Mouse (Mus musculus) CH12.LX (cell line): Measurements from ENCODE around the gene Pomp.

Source experiments
- CTCF ChIP-seq, 2 experiments: IDR thresholded peaks in 1 of 2; conservative IDR thresholded peaks in 1 of 2; 2 replicates each; pipeline ENCODE4 v1.5.1; 2011 to 2012; ENCODE audit warnings: low read depth in 2 of 2, low read length in 2 of 2, improper control_type of control experiment in 1 of 2, inconsistent platforms in 1 of 2, mild to moderate bottlenecking in 1 of 2, moderate library complexity in 1 of 2
- E2F4 ChIP-seq: IDR thresholded peaks from 2 replicates; pipeline ENCODE4 v1.6.1; 2011; ENCODE audit warnings: low read depth, low read length, improper control_type of control experiment; ENCODE audit not compliant: insufficient replicate concordance
- ELF1 ChIP-seq: IDR thresholded peaks from 2 replicates; pipeline ENCODE4 v1.6.1; 2014; ENCODE audit warnings: low read depth, mild to moderate bottlenecking, inconsistent platforms, low read length, improper control_type of control experiment
- EP300 ChIP-seq: IDR thresholded peaks from 2 replicates; pipeline ENCODE4 v1.6.1; 2011; ENCODE audit warnings: low read length, improper control_type of control experiment
- HCFC1 ChIP-seq: IDR thresholded peaks from 2 replicates; pipeline ENCODE4 v1.6.1; 2012; ENCODE audit warnings: low read depth, mild to moderate bottlenecking, inconsistent platforms, low read length, improper control_type of control experiment
- MEF2A ChIP-seq: IDR thresholded peaks from 2 replicates; pipeline ENCODE4 v1.6.1; 2014; ENCODE audit warnings: low read depth, mild to moderate bottlenecking, inconsistent platforms, low read length, improper control_type of control experiment, borderline replicate concordance
- MYC ChIP-seq: IDR thresholded peaks from 2 replicates; pipeline ENCODE4 v1.6.1; 2011; ENCODE audit warnings: low read depth, mild to moderate bottlenecking, improper control_type of control experiment, low read length
- NRF1 ChIP-seq: IDR thresholded peaks from 2 replicates; pipeline ENCODE4 v1.6.1; 2014; ENCODE audit warnings: low read depth, mild to moderate bottlenecking, inconsistent platforms, low read length, improper control_type of control experiment, moderate library complexity
- POLR2A ChIP-seq: IDR thresholded peaks from 2 replicates; pipeline ENCODE4 v1.6.1; 2011; ENCODE audit warnings: low read depth, mild to moderate bottlenecking, improper control_type of control experiment, low read length
- POLR2AphosphoS2 ChIP-seq: IDR thresholded peaks from 2 replicates; pipeline ENCODE4 v1.6.1; 2011; ENCODE audit warnings: low read depth, low read length, improper control_type of control experiment
- TCF12 ChIP-seq: IDR thresholded peaks from 2 replicates; pipeline ENCODE4 v1.6.1; 2014; ENCODE audit warnings: low read depth, mild to moderate bottlenecking, inconsistent platforms, low read length, improper control_type of control experiment
- USF2 ChIP-seq: conservative IDR thresholded peaks from 2 replicates; pipeline ENCODE4 v1.6.1; 2011; ENCODE audit warnings: low read depth, low read length, improper control_type of control experiment
- ZKSCAN1 ChIP-seq: IDR thresholded peaks from 2 replicates; pipeline ENCODE4 v1.6.1; 2012; ENCODE audit warnings: low read depth, inconsistent platforms, low read length, improper control_type of control experiment, borderline replicate concordance

DNA sequence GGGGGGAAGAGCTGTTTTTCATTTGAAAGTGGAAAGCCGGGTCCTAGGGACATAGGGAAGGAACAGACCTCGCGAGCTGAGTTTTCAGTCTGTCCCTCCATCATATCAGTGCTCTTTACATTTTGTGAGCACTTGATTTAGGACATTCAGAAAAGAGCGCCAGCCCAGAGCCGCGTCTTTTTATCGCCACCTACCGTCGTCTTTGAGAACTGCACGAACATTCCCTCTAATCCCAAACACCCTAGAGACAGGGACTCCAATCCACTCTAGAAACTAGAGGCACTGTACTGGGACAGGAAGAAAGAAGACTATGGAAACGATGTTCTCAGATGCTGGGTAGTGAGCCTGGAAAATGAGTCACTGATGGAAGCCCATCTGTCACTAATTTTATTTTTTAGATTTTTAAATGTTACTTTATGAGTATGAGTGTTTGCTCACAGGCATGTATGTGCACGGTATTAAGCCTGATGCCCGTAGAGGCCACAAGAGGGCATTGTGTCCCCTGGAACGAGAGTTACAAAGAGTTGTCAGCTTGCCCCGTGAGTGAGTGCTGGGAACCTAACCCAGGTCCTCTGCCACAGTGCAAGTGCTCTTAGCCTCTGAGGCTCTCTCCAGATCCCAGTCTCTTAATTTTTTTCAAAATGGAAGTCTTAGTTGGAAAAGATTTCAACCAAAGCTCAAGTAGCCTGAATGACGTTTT lies 11.9 kb upstream of the Pomp start:
- TF ChIP-seq ELF1: no peak
- no peak for TF ChIP-seq MYC
- peak; percentile 55; the same call in 1 of the 2 replicates for TF ChIP-seq E2F4
- peak; percentile 81 to 85 for TF ChIP-seq CTCF (conservative IDR thresholded peaks at IDR 0.05 in 1 of 2, IDR thresholded peaks at IDR 0.05 in 1 of 2; ENCODE audit: low read depth in 2 of 2, low read length in 2 of 2)
- TF ChIP-seq NRF1: no peak
- TF ChIP-seq USF2: no peak
- TF ChIP-seq ZKSCAN1: no peak
- no peak for TF ChIP-seq POLR2A
- TF ChIP-seq MEF2A: 0 out of 2 replicates have a peak, but pooled peaks have one; percentile 9
- TF ChIP-seq POLR2AphosphoS2: no peak
- TF ChIP-seq EP300: no peak
- TF ChIP-seq HCFC1: no peak
- TF ChIP-seq TCF12: no peak
